Mouse (Mus musculus) T-helper 17 cell (primary cell): ENCODE measurements around the gene Olfr133.
"Not testable (repeated sequence)": the region's sequence is repeated elsewhere in the genome, so short reads cannot be mapped to it uniquely, and the experiment has no call there.

Source experiments
- in situ Hi-C, 2 experiments: fragments of 300-600 bp; cut with MboI, MseI; formaldehyde crosslinking; loops; 1 replicate in 1 of 2; 2 replicates in 1 of 2; pipeline ENCODE4 v1.15.1; 2025; ENCODE audit warnings: high pct_unique_total_duplicates in 2 of 2

Gene Olfr133

GRCm38 (mm10) chr17:38144981-38145380 lies at the start of gene Olfr133:
Gene Olfr133, plus strand, starts transcription at chr17:38145281.
- in situ Hi-C loops: no loop called here

GRCm38 (mm10) chr17:38124199-38124598 lies 20.9 kb upstream of the Olfr133 start:
- in situ Hi-C loops: not testable (repeated sequence)

- in situ Hi-C loops: not testable (repeated sequence)
These were observed 19.7 kb upstream of the Olfr133 start for GRCm38 (mm10) chr17:38125371-38125770.

GRCm38 (mm10) chr17:38134426-38134825 lies 10.7 kb upstream of the Olfr133 start, which contains the start of gene Olfr132:
Gene Olfr132, minus strand, starts transcription at chr17:38134526.
- in situ Hi-C loops: no loop called here

GRCm38 (mm10) chr17:38171088-38171487 lies 26.0 kb downstream of the Olfr133 start, which contains the start of gene Olfr134:
Gene Olfr134, plus strand, starts transcription at chr17:38171388.
- in situ Hi-C loops: no loop called here
